Mouse (Mus musculus): Measurements from ENCODE around the gene Mug1. TPM values are rescaled to one million over a fixed set of nuclear protein-coding genes. Genes with fewer than 3 reads are reported as not detected.
"Not testable (repeated sequence)": the region's sequence is repeated elsewhere in the genome, so short reads cannot be mapped to it uniquely, and the experiment has no call there.

The Mug1 gene
- polyA plus RNA-seq (2015; fragmentation: Nextera tagmentation; extraction: Ambion mirVana) = not detected in 2 replicates

- not testable (repeated sequence) for H3K9ac ChIP-seq (ENCODE audit: low read depth, low read length); H3K36me3 ChIP-seq (ENCODE audit: control insufficient read depth, insufficient read depth, low read length); ATAC-seq; H3K27me3 ChIP-seq (replicated peaks; ENCODE audit: control insufficient read depth, insufficient read depth, low read length); H3K4me1 ChIP-seq (ENCODE audit: control insufficient read depth, insufficient read depth, low read length); H3K4me2 ChIP-seq (ENCODE audit: low read depth, low read length); H3K27ac ChIP-seq (ENCODE audit: low read length); H3K9me3 ChIP-seq (ENCODE audit: control insufficient read depth, low read length); H3K4me3 ChIP-seq (ENCODE audit: low read length)
- WGBS = 78% methylated on average over 4 of the region's 4 CpGs
Observed at GRCm38 (mm10) chr6:121838271-121838670, at the start of gene Mug1. TSS of gene Mug1 (plus strand) at chr6:121838541.

GRCm38 (mm10) chr6:121828034-121828433 lies 10.3 kb upstream of the Mug1 start:
- 80% methylated on average over 4 of the region's 4 CpGs for WGBS
- no peak overlapping the region for H3K4me2 ChIP-seq (ENCODE audit: low read depth, low read length)
- no peak for ATAC-seq
- H3K4me1 ChIP-seq (ENCODE audit: control insufficient read depth, insufficient read depth, low read length) = no peaks in the 10 kb centered on the region
- no peak overlapping the region for H3K4me3 ChIP-seq (ENCODE audit: low read length)
- H3K27me3 ChIP-seq (replicated peaks; ENCODE audit: control insufficient read depth, insufficient read depth, low read length) = no peaks in the 10 kb centered on the region
- no peak overlapping the region for H3K9ac ChIP-seq (ENCODE audit: low read depth, low read length)
- no peak overlapping the region for H3K27ac ChIP-seq (ENCODE audit: low read length)
- H3K9me3 ChIP-seq (ENCODE audit: control insufficient read depth, low read length) = no peaks in the 10 kb centered on the region
- H3K36me3 ChIP-seq (ENCODE audit: control insufficient read depth, insufficient read depth, low read length) = no peaks in the 10 kb centered on the region

GRCm38 (mm10) chr6:121836361-121836760 lies 2.0 kb upstream of the Mug1 start:
- Histone ChIP-seq H3K4me1 (ENCODE audit: control insufficient read depth, insufficient read depth, low read length) (no peaks in the 10 kb centered on the region), H3K27ac (ENCODE audit: low read length) (no peak overlapping the region), H3K27me3 (replicated peaks; ENCODE audit: control insufficient read depth, insufficient read depth, low read length) (no peaks in the 10 kb centered on the region), H3K4me2 (ENCODE audit: low read depth, low read length) (no peak overlapping the region), H3K4me3 (ENCODE audit: low read length) (no peak overlapping the region), H3K9me3 (ENCODE audit: control insufficient read depth, low read length) (no peaks in the 10 kb centered on the region), H3K9ac (ENCODE audit: low read depth, low read length) (no peak overlapping the region), H3K36me3 (ENCODE audit: control insufficient read depth, insufficient read depth, low read length) (no peaks in the 10 kb centered on the region)
- 83% methylated on average over 1 of the region's 1 CpGs for WGBS
- no peak for ATAC-seq

GRCm38 (mm10) chr6:121848378-121848777 lies 10.0 kb downstream of the Mug1 start:
- 52% methylated on average over 1 of the region's 1 CpGs for WGBS
- ATAC-seq = no peak
- no peaks in the 10 kb centered on the region for H3K9me3 ChIP-seq (ENCODE audit: control insufficient read depth, low read length)
- no peak overlapping the region for H3K27ac ChIP-seq (ENCODE audit: low read length)
- H3K4me2 ChIP-seq (ENCODE audit: low read depth, low read length) = no peak overlapping the region
- H3K36me3 ChIP-seq (ENCODE audit: control insufficient read depth, insufficient read depth, low read length) = no peaks in the 10 kb centered on the region
- no peaks in the 10 kb centered on the region for H3K4me1 ChIP-seq (ENCODE audit: control insufficient read depth, insufficient read depth, low read length)
- no peak overlapping the region for H3K9ac ChIP-seq (ENCODE audit: low read depth, low read length)
- H3K27me3 ChIP-seq (replicated peaks; ENCODE audit: control insufficient read depth, insufficient read depth, low read length) = no peaks in the 10 kb centered on the region
- H3K4me3 ChIP-seq (ENCODE audit: low read length) = no peak overlapping the region

Other genes starting within 250 kb of the Mug1 start
- gene A2m, start 203.2 kb upstream of the Mug1 start, polyA plus RNA-seq (2015; fragmentation: Nextera tagmentation; extraction: Ambion mirVana) = 1.1 and 1.6 TPM in 2 replicates
- not detected in 2 replicates for gene Gm7298, start 105.6 kb upstream of the Mug1 start, polyA plus RNA-seq (2015; fragmentation: Nextera tagmentation; extraction: Ambion mirVana)
- not detected in 2 replicates for gene Mug2, start 168.2 kb downstream of the Mug1 start, polyA plus RNA-seq (2015; fragmentation: Nextera tagmentation; extraction: Ambion mirVana)